Mouse (Mus musculus) forebrain, embryonic 14.5 days (tissue): ENCODE measurements at regions not wholly inside any gene's neighbourhood (a gene's known extent, or its start where the extent isn't known, plus 50 kb on each side); places are given as distances from the start of the nearest gene placed in this dataset.
A peak's percentile ranks its signal among the peaks of the same experiment; 100 is the strongest.

Experiments used
- ATAC-seq: fragments of 200-750 bp; cut with Nextera tagmentation; 2 replicates; pipeline ENCODE4 v1.8.0; 2017; ENCODE audit warnings: mild to moderate bottlenecking, moderate library complexity
- DNase-seq: peaks from one replicate; pipeline ENCODE4 v3.0.0-alpha.2; 2015; ENCODE audit warnings: low spot score
- H3K27ac ChIP-seq: fragments of 300-500 bp; sonication (generic); 2 replicates; pipeline ENCODE4 v1.5.1; 2014; ENCODE audit warnings: low read depth, mild to moderate bottlenecking, control low read depth, low read length, moderate library complexity
- H3K27me3 ChIP-seq: fragments of 300-500 bp; sonication (generic); replicated peaks from 2 replicates; pipeline ENCODE4 v1.6.1; 2014; ENCODE audit warnings: low read length, control low read depth, mixed read lengths; ENCODE audit not compliant: control insufficient read depth, insufficient read depth
- H3K36me3 ChIP-seq: fragments of 300-500 bp; sonication (generic); 2 replicates; pipeline ENCODE4 v1.6.1; 2014; ENCODE audit warnings: low read length, control low read depth; ENCODE audit not compliant: control insufficient read depth, insufficient read depth
- H3K4me1 ChIP-seq: fragments of 300-500 bp; sonication (generic); 2 replicates; pipeline ENCODE4 v1.6.1; 2014; ENCODE audit warnings: antibody characterized with exemption, low read length, control low read depth; ENCODE audit not compliant: control insufficient read depth, insufficient read depth
- H3K4me2 ChIP-seq: fragments of 300-500 bp; sonication (generic); 2 replicates; pipeline ENCODE4 v1.6.1; 2014; ENCODE audit warnings: mild to moderate bottlenecking, control low read depth, low read length
- H3K4me3 ChIP-seq: fragments of 300-500 bp; sonication (generic); 2 replicates; pipeline ENCODE4 v1.5.1; 2014; ENCODE audit warnings: low read depth, low read length, control low read depth
- H3K9ac ChIP-seq: fragments of 300-500 bp; sonication (generic); 2 replicates; pipeline ENCODE4 v1.6.1; 2014; ENCODE audit warnings: mild to moderate bottlenecking, low read length, control low read depth, moderate library complexity
- H3K9me3 ChIP-seq: fragments of 300-500 bp; sonication (generic); replicated peaks from 2 replicates; pipeline ENCODE4 v1.6.1; 2016; ENCODE audit warnings: low read length, control low read depth, mixed read lengths; ENCODE audit not compliant: control insufficient read depth
- WGBS: fragments of 180-500 bp; shearing (Covaris S2); extraction: QIAGEN DNeasy Blood & Tissue Kit; methylation state at CpG from one replicate; pipeline ENCODE4 v1.1.7; 2014; 5-methylcytosine and 5-hydroxymethylcytosine counted together

DNA sequence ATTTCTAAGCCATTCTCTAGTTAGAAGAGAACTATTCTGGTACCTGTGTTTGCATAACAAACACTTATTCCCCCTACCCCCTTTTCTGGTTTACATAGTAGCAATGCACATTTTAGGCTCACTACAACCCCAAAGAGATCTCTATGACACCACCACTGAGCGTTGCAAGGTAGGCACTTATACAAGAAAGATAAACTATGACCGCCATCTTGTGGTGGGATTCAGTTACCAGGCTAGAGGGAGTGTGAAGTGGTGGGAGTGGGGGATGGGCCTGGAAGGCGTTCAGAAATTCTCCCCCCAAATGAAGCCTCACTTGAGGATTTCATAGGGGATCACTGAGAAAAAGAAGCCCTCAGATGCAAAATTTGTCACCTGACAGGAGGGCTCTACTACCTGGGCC is 64.4 kb upstream of the Fst start:
- Histone ChIP-seq H3K4me1 (no peaks in the 10 kb centered on the region), H3K36me3 (no peaks in the 10 kb centered on the region), H3K9ac (no peak overlapping the region), H3K4me3 (no peak overlapping the region), H3K27me3 (no peaks in the 10 kb centered on the region), H3K4me2 (no peak overlapping the region), H3K27ac (no peak overlapping the region), H3K9me3 (no peaks in the 10 kb centered on the region)
- DNase-seq, result peak; percentile 69
- ATAC-seq, result peak; percentile 87; the same call in 1 of the 2 replicates
- WGBS, result 27% methylated on average over 3 of the region's 3 CpGs

DNA sequence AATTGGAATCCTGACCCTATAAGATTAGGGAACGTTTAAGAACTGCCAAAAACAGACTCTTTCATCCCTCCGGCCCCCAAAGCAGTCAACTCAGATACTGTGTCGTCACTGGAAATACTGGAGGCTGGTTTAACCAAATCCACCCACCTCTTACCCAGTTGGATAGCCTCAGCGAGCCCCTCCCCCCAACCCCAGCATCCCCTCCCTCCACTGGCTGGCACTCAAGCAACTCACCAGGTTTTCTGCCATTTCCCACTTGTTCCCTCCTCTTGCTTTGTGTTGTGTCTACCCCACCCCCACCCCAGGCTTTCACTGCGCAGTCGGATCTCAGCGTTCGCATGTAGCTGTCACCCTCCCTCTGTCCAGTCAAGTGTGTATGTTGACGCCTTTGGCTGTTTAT is 68.1 kb upstream of the Fst start:
- no peaks in the 10 kb centered on the region for H3K27me3 ChIP-seq
- no peaks in the 10 kb centered on the region for H3K36me3 ChIP-seq
- no peak overlapping the region for H3K4me3 ChIP-seq
- H3K4me1 ChIP-seq, result no peaks in the 10 kb centered on the region
- DNase-seq (peak; percentile 30), ATAC-seq (no peak)
- H3K9me3 ChIP-seq, result no peaks in the 10 kb centered on the region
- H3K4me2 ChIP-seq, result no peak overlapping the region
- no peak overlapping the region for H3K9ac ChIP-seq
- H3K27ac ChIP-seq, result no peak overlapping the region
- 25% methylated on average over 9 of the region's 9 CpGs for WGBS

DNA sequence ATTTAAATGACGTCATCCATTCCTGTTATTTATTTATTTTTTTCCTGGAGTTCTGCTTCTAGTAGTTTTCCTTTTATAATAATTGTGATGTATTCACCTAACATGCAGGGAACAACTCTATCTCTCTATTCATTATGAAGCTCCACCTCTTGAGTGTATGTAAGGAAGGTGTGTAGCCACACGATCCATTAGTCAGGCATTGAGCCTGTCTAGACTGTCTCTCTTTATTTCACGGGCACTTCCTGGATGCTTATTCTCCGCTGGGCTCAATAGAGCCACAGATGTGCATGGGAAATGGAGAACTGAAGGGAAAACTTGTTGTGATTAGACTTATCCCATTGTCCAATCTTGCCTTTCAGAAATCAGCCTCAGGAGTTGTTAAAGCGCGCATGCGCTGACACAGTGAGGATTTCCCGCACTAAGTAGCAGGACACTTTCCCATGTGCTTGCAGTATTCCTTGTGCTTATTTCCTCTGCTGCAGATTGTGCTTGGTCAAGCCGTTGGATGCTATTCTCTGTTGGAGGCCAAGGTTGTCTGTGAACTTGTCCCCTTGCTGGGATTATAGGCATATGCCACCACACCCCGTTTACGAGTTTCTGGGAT is 71.5 kb upstream of the Fst start:
- no peak overlapping the region for H3K4me3 ChIP-seq
- no peak overlapping the region for H3K4me2 ChIP-seq
- no peaks in the 10 kb centered on the region for H3K36me3 ChIP-seq
- 76% methylated on average over 11 of the region's 11 CpGs for WGBS
- no peak overlapping the region for H3K9ac ChIP-seq
- H3K27ac ChIP-seq, result no peak overlapping the region
- DNase-seq (no peak), ATAC-seq (no peak)
- no peaks in the 10 kb centered on the region for H3K9me3 ChIP-seq
- H3K4me1 ChIP-seq, result no peaks in the 10 kb centered on the region
- H3K27me3 ChIP-seq, result no peaks in the 10 kb centered on the region

DNA sequence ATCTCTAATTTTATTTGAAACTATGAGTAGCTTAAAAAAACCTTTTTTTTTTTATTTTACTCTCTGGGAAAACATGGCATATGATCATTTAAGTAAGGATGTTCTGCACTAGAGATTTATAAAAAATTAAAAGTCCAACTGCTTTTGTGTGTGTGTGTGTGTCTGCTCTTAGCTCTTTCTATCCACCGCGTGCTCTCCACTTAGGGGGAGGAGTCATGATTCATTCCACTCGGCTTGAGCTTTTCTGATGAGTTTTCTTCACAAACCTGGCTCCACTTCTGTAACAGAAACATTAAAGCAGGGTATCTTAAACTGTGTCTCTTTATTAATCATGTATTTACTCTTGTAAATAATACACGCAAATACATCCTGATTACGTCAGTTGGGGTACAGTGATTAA is 73.0 kb upstream of the Fst start:
- Histone ChIP-seq H3K27ac (no peak overlapping the region), H3K27me3 (no peaks in the 10 kb centered on the region), H3K36me3 (no peaks in the 10 kb centered on the region), H3K9me3 (no peaks in the 10 kb centered on the region), H3K4me2 (peak overlapping the region; percentile 24), H3K9ac (no peak overlapping the region), H3K4me3 (no peak overlapping the region), H3K4me1 (no peaks in the 10 kb centered on the region)
- WGBS, result 10% methylated on average over 5 of the region's 5 CpGs
- peak; percentile 45 for DNase-seq
- ATAC-seq, result peak; percentile 37; the same call in 1 of the 2 replicates

DNA sequence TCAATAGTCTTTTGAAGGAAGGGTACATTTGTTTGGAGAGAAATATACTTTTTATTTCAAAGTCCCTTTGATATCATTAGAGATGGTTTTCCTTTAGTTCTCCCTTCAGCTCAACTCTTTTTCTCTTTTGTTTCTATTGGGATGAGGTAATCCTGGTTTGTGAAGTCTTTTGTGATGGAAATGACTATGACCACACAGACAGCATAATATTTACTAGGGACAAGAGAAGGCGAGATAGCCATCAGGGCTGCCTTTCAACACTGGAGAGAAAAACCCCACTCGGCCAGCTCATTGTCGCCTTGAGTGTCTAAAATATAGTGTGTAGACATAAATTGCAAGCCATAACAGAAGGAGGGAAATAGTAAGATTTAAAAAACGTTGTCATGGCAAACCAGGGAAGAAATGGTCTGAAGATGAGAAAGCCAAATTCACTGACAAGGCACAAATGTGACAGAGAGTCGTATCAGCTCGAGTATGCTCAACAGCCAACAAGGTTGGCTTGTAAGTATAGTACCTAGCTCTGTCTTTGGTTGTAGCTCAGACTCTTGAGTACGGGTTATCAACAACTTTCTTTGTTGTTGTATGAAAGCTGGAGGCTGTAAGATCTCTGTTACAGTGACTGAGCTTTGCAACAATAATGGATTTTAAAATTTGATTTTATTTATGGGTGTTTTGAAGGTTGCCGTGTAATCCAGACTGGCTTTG is 73.8 kb upstream of the Fst start:
- Histone ChIP-seq H3K4me1 (no peaks in the 10 kb centered on the region), H3K27ac (no peak overlapping the region), H3K4me3 (no peak overlapping the region), H3K36me3 (no peaks in the 10 kb centered on the region), H3K9ac (no peak overlapping the region), H3K9me3 (no peaks in the 10 kb centered on the region), H3K4me2 (peak overlapping the region; percentile 24), H3K27me3 (no peaks in the 10 kb centered on the region)
- peak; percentile 50 for DNase-seq
- peak; percentile 76 for ATAC-seq
- 37% methylated on average over 8 of the region's 8 CpGs for WGBS

DNA sequence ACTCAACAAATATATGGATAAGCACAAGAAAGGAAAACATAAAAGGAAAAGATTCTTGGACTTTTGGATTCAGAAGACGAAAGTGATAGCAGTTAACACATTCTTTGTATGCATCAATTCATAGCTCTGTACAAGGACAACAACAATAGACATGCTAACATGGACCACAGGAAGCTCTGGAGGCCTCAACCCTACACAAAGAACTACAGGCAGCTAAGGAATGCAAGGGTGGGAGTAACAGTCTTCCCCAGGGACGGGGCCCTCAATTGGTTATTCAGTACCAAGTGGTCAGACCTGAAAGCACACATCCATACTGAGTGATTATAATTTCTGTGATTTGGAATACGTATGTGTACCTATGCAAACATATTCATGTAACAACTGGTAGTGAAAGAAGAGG is 75.8 kb upstream of the Fst start:
- no peak overlapping the region for H3K4me3 ChIP-seq
- H3K9ac ChIP-seq, result no peak overlapping the region
- no peak overlapping the region for H3K4me2 ChIP-seq
- ATAC-seq (no peak), DNase-seq (no peak)
- 58% methylated on average over 3 of the region's 3 CpGs for WGBS
- H3K9me3 ChIP-seq, result no peaks in the 10 kb centered on the region
- no peak overlapping the region for H3K27ac ChIP-seq
- H3K27me3 ChIP-seq, result no peaks in the 10 kb centered on the region
- no peaks in the 10 kb centered on the region for H3K36me3 ChIP-seq
- H3K4me1 ChIP-seq, result no peaks in the 10 kb centered on the region

DNA sequence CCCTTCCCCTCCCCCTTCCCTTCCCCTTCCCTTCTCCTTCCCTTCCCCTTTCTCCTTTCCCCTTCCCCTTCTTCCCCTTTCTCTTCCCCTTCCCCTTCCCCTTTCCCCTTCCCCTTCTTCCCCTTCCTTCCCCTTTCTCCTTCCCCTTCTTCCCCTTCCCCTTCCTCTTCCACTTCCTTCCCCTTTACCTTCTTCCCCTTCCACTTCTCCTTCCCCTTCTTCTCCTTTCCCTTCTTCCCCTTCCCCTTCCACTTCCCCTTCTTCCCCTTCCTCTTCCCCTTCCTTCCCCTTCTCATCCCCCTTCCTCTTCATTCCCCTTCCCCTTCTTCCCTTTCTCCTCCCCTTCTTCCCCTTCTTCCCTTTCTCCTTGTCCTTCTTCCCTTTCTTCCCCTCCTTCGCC is 77.0 kb upstream of the Fst start:
- DNase-seq (no peak), ATAC-seq (no peak)
- WGBS, result 82% methylated on average over 1 of the region's 1 CpGs
- Histone ChIP-seq H3K4me2 (no peak overlapping the region), H3K36me3 (no peaks in the 10 kb centered on the region), H3K9me3 (no peaks in the 10 kb centered on the region), H3K4me3 (no peak overlapping the region), H3K27me3 (no peaks in the 10 kb centered on the region), H3K9ac (no peak overlapping the region), H3K4me1 (no peaks in the 10 kb centered on the region), H3K27ac (no peak overlapping the region)

DNA sequence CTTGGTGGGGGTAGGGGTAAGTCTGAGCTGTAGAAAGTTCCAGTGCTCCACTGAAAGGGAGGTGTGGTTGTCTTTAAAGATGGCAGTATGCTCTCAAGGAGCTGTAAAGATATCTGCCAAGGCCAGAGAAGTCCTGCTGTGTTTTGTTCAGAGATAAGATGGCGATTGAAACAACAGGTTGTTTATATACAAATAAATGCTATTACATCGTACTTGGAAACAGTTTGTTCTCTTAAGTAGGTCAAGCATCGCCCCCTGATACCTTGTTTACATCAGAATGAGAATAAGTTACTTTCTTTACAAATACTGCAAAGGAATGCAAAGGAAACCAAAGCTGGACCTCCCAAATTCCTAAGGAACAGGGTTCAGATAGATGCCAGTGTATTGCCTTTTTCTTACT is 113.0 kb upstream of the Fst start:
- H3K4me2 ChIP-seq, result no peak overlapping the region
- no peak overlapping the region for H3K4me3 ChIP-seq
- no peak for DNase-seq
- no peak overlapping the region for H3K27ac ChIP-seq
- no peaks in the 10 kb centered on the region for H3K9me3 ChIP-seq
- no peaks in the 10 kb centered on the region for H3K27me3 ChIP-seq
- 73% methylated on average over 3 of the region's 3 CpGs for WGBS
- no peaks in the 10 kb centered on the region for H3K36me3 ChIP-seq
- no peak for ATAC-seq
- no peak overlapping the region for H3K9ac ChIP-seq
- H3K4me1 ChIP-seq, result no peaks in the 10 kb centered on the region

DNA sequence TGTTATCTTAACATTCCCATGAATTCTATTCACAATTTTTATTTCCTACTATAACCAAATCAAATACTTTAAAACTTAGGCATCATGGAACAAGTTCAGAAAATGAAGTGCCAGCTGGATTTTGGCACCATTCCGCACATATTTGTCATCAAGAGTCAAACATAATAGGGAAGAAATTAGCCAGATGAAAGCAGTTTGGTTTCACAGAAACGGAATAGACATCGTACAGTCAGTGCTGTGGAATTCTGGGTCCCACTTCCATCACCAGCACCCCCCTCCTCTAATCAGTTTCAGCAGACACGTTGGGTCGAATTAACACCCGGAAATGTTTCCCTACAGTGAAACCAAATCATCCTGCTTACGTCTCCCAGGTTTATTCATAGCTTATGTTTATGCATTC is 125.8 kb upstream of the Fst start:
- no peaks in the 10 kb centered on the region for H3K9me3 ChIP-seq
- 58% methylated on average over 7 of the region's 7 CpGs for WGBS
- H3K27ac ChIP-seq, result no peak overlapping the region
- H3K36me3 ChIP-seq, result no peaks in the 10 kb centered on the region
- no peak overlapping the region for H3K9ac ChIP-seq
- DNase-seq, result peak; percentile 19
- no peaks in the 10 kb centered on the region for H3K27me3 ChIP-seq
- ATAC-seq, result no peak
- no peaks in the 10 kb centered on the region for H3K4me1 ChIP-seq
- no peak overlapping the region for H3K4me3 ChIP-seq
- no peak overlapping the region for H3K4me2 ChIP-seq
